Mouse (Mus musculus) CH12.LX (cell line): ENCODE data around the gene Nat9.

ENCODE experiments used
- CTCF ChIP-seq, 2 experiments: IDR thresholded peaks in 1 of 2; conservative IDR thresholded peaks in 1 of 2; 2 replicates each; pipeline ENCODE4 v1.5.1; 2011 to 2012; ENCODE audit warnings: low read depth in 2 of 2, low read length in 2 of 2, improper control_type of control experiment in 1 of 2, inconsistent platforms in 1 of 2, mild to moderate bottlenecking in 1 of 2, moderate library complexity in 1 of 2
- EP300 ChIP-seq: IDR thresholded peaks from 2 replicates; pipeline ENCODE4 v1.6.1; 2011; ENCODE audit warnings: low read length, improper control_type of control experiment
- MAX ChIP-seq: IDR thresholded peaks from 2 replicates; pipeline ENCODE4 v1.6.1; 2011; ENCODE audit warnings: low read length, improper control_type of control experiment
- SIN3A ChIP-seq: IDR thresholded peaks from 2 replicates; pipeline ENCODE4 v1.6.1; 2012; ENCODE audit warnings: low read length, improper control_type of control experiment, inconsistent platforms
- USF1 ChIP-seq: IDR thresholded peaks from 2 replicates; pipeline ENCODE4 v1.6.1; 2014; ENCODE audit warnings: low read depth, mild to moderate bottlenecking, inconsistent platforms, low read length, improper control_type of control experiment
- ZMIZ1 ChIP-seq: IDR thresholded peaks from 2 replicates; pipeline ENCODE4 v1.6.1; 2012; ENCODE audit warnings: low read depth, mild to moderate bottlenecking, inconsistent platforms, low read length, improper control_type of control experiment
- ZNF384 ChIP-seq: IDR thresholded peaks from 2 replicates; pipeline ENCODE4 v1.6.1; 2012; ENCODE audit warnings: low read depth, low read length, improper control_type of control experiment, inconsistent platforms

- no peak for TF ChIP-seq CTCF (conservative IDR thresholded peaks at IDR 0.05 in 1 of 2, IDR thresholded peaks at IDR 0.05 in 1 of 2; ENCODE audit: low read depth in 2 of 2, low read length in 2 of 2)
- no peak for TF ChIP-seq ZNF384
- no peak for TF ChIP-seq USF1
- TF ChIP-seq ZMIZ1, result no peak
- TF ChIP-seq MAX, result no peak
- no peak; the same call in 1 of the 2 replicates for TF ChIP-seq SIN3A
- no peak for TF ChIP-seq EP300
These were observed 35.8 kb downstream of the Nat9 start for GRCm38 (mm10) chr11:115151755-115152429.
